Mouse (Mus musculus) midbrain, embryonic 10.5 days (tissue): ENCODE measurements around the gene Ptdss2. TPM values are rescaled to one million over a fixed set of nuclear protein-coding genes. Genes with fewer than 3 reads are reported as not detected.

Source experiments
- DNase-seq: peaks from one replicate; pipeline ENCODE4 v3.0.0-alpha.2; 2017; ENCODE audit warnings: low spot score
- H3K27ac ChIP-seq: fragments of 300-500 bp; sonication (generic); replicated peaks from 2 replicates; pipeline ENCODE4 v1.5.1; 2016; ENCODE audit warnings: mild to moderate bottlenecking
- H3K27me3 ChIP-seq: fragments of 300-500 bp; sonication (generic); 2 replicates; pipeline ENCODE4 v1.6.1; 2016; ENCODE audit warnings: low read depth, mild to moderate bottlenecking; ENCODE audit not compliant: poor library complexity, severe bottlenecking
- H3K36me3 ChIP-seq: fragments of 300-500 bp; sonication (generic); 2 replicates; pipeline ENCODE4 v1.6.1; 2016; ENCODE audit warnings: mild to moderate bottlenecking, moderate library complexity
- H3K4me1 ChIP-seq: fragments of 300-500 bp; sonication (generic); 2 replicates; pipeline ENCODE4 v1.6.1; 2016
- H3K4me3 ChIP-seq: fragments of 300-500 bp; sonication (generic); 2 replicates; pipeline ENCODE4 v1.5.1; 2016; ENCODE audit warnings: mild to moderate bottlenecking, moderate library complexity
- H3K9me3 ChIP-seq: fragments of 300-500 bp; sonication (generic); replicated peaks from 2 replicates; pipeline ENCODE4 v1.6.1; 2016; ENCODE audit warnings: mild to moderate bottlenecking
- WGBS: fragments of 180-500 bp; shearing (Covaris S2); methylation state at CpG from one replicate; pipeline ENCODE4 v1.1.7; 2016; 5-methylcytosine and 5-hydroxymethylcytosine counted together
- polyA plus RNA-seq: library from polyadenylated mRNA; unstranded; fragments of >200 nt; fragmentation: Nextera tagmentation; extraction: Ambion mirVana; gene quantifications from 2 replicates; pipeline ENCODE4 v1.2.1, GENCODE M21; 2016

Gene Ptdss2
- polyA plus RNA-seq: 86.5 and 94.7 TPM in 2 replicates

- H3K27ac ChIP-seq: peak within 1 kb of the TSS; percentile 89
- peaks cover 12% of the 10 kb centered on the region for H3K4me1 ChIP-seq
- H3K27me3 ChIP-seq: peaks cover 14% of the 10 kb centered on the region
- H3K36me3 ChIP-seq: no peaks in the 10 kb centered on the region
- H3K9me3 ChIP-seq: no peaks in the 10 kb centered on the region
- DNase-seq: peak; percentile 18
- H3K4me3 ChIP-seq: peak within 1 kb of the TSS; percentile 61
- 54% methylated on average over 14 of the region's 14 CpGs for WGBS
Observed at GRCm38 (mm10) chr7:141122245-141122644, at the start of gene Ptdss2. Gene Ptdss2, plus strand, starts transcription at chr7:141122382.

GRCm38 (mm10) chr7:141073782-141074181 is 48.4 kb upstream of the Ptdss2 start:
- no peak overlapping the region for H3K27ac ChIP-seq
- peaks cover 24% of the 10 kb centered on the region for H3K4me1 ChIP-seq
- no peak overlapping the region for H3K4me3 ChIP-seq
- no peaks in the 10 kb centered on the region for H3K9me3 ChIP-seq
- 87% methylated on average over 4 of the region's 4 CpGs for WGBS
- no peak for DNase-seq
- H3K27me3 ChIP-seq: peaks cover 41% of the 10 kb centered on the region
- peaks cover 1% of the 10 kb centered on the region for H3K36me3 ChIP-seq

- H3K36me3 ChIP-seq: no peaks in the 10 kb centered on the region
- no peak within 1 kb of the TSS; the same call in 1 of the 2 replicates for H3K27ac ChIP-seq
- no peak for DNase-seq
- no peak within 1 kb of the TSS for H3K4me3 ChIP-seq
- 89% methylated on average over 15 of the region's 15 CpGs for WGBS
- H3K9me3 ChIP-seq: no peaks in the 10 kb centered on the region
- H3K4me1 ChIP-seq: peaks cover 8% of the 10 kb centered on the region; the same call in 1 of the 2 replicates
- peaks cover 37% of the 10 kb centered on the region for H3K27me3 ChIP-seq
Observed at GRCm38 (mm10) chr7:141077841-141078240, 44.3 kb upstream of the Ptdss2 start, which contains the start of gene Pkp3. Gene Pkp3, plus strand, starts transcription at chr7:141078218.

GRCm38 (mm10) chr7:141078876-141079275 is 43.3 kb upstream of the Ptdss2 start:
- H3K27me3 ChIP-seq: peaks cover 37% of the 10 kb centered on the region
- peaks cover 8% of the 10 kb centered on the region; the same call in 1 of the 2 replicates for H3K4me1 ChIP-seq
- H3K9me3 ChIP-seq: no peaks in the 10 kb centered on the region
- H3K27ac ChIP-seq: no peak overlapping the region
- no peaks in the 10 kb centered on the region for H3K36me3 ChIP-seq
- 82% methylated on average over 4 of the region's 4 CpGs for WGBS
- DNase-seq: no peak
- H3K4me3 ChIP-seq: no peak overlapping the region

DNA sequence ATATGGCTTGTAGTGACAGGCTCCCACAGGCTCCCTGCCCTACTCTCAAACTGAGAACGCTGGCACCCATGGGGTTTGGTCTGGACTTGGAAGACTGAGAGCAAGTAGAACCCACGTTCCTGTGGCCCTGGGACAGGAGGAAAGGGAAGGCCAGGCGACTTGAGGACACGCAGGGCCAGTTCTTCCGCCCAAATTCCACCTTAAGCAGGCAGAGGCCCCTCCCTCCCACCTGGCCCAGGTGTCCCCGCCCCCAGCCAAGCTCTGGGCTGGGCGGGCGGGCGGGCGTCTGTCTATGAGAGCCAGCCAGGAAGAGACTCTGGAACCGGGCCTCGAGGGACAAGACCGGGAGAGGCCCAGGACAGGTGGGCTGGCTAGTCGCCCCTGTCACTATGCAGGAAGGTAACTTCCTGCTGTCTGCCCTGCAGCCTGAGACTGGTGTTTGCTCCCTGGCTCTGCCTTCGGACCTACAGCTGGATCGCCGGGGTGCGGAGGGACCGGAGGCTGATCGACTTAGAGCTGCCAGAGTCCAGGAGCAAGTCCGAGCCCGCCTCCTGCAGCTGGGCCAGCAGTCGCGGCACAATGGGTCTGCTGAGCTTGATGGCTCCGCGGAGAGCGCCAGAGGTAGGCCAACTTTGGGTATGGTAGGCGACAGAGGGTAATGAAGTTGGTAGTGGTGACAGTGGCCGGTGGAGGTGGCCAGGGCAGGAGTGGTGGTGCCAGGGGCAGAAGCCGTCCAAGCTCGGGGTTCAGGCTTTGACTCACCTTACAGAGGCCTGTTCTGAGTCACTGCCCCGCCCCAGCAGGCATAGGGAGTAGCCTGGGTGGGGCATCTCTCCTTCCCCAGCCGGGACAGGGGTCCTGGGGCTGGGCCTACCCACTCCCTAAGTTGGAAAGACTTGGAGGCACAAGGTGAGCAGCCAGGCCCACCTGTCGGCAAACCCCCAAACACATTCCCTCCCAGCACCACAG is 42.4 kb upstream of the Ptdss2 start:
- H3K4me3 ChIP-seq: no peak overlapping the region
- no peak for DNase-seq
- H3K9me3 ChIP-seq: no peaks in the 10 kb centered on the region
- H3K36me3 ChIP-seq: no peaks in the 10 kb centered on the region
- 22% methylated on average over 34 of the region's 34 CpGs for WGBS
- H3K27ac ChIP-seq: no peak overlapping the region; the same call in 1 of the 2 replicates
- peaks cover 37% of the 10 kb centered on the region for H3K27me3 ChIP-seq
- H3K4me1 ChIP-seq: peaks cover 8% of the 10 kb centered on the region; the same call in 1 of the 2 replicates

DNA sequence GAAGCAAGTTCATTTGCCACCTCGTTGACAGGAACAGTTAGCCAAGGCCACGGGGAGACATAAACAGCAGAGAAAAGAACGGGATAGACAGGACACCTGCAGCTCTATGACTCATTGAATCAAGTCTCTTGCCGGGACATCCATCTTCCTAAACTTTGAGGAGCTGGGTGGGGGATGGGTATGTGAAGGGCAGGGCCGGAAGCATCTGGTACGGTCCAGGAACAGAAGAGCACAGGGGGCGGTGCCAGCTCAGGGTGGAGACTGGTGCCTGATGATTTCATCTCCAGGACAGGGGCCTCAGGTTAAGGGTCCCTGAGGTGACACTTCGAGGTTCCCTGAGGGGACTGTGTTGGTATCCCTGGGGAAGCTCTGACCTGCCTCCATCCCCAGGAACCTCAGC is 34.3 kb upstream of the Ptdss2 start:
- H3K9me3 ChIP-seq: no peaks in the 10 kb centered on the region
- H3K27me3 ChIP-seq: peaks cover 64% of the 10 kb centered on the region
- WGBS: 48% methylated on average over 8 of the region's 8 CpGs
- peaks cover 25% of the 10 kb centered on the region for H3K4me1 ChIP-seq
- H3K27ac ChIP-seq: 0 out of 2 replicates have a peak overlapping the region, but pooled peaks have one; percentile 17
- H3K36me3 ChIP-seq: no peaks in the 10 kb centered on the region
- no peak overlapping the region for H3K4me3 ChIP-seq
- DNase-seq: no peak

DNA sequence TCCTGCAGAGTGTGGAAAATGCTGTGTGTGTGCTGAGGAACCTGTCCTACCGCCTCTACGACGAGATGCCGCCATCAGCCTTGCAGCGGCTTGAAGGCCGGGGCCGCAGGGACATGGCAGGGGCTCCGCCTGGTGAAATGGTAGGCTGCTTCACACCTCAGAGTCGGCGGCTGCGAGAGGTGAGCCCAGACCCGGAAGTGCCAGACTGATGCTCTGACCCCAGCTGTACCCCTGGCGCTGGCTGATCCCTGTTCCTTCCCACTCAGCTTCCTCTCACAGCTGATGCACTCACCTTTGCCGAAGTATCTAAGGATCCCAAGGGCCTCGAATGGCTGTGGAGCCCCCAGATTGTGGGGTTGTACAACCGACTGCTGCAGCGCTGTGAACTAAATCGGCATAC is 33.7 kb upstream of the Ptdss2 start:
- Histone ChIP-seq H3K4me3 (peak overlapping the region; percentile 38), H3K27ac (0 out of 2 replicates have a peak overlapping the region, but pooled peaks have one; percentile 17)
- DNase-seq: peak; percentile 22

GRCm38 (mm10) chr7:141090228-141090627 is 32.0 kb upstream of the Ptdss2 start:
- 61% methylated on average over 8 of the region's 8 CpGs for WGBS
- Histone ChIP-seq H3K27ac (no peak overlapping the region), H3K36me3 (no peaks in the 10 kb centered on the region), H3K9me3 (no peaks in the 10 kb centered on the region), H3K4me1 (peaks cover 32% of the 10 kb centered on the region), H3K4me3 (no peak overlapping the region), H3K27me3 (peaks cover 87% of the 10 kb centered on the region)
- no peak for DNase-seq

More for the DNA sequence above, 33.7 kb upstream of the Ptdss2 start:
- 26% methylated on average over 18 of the region's 18 CpGs for WGBS
- Histone ChIP-seq H3K36me3 (no peaks in the 10 kb centered on the region), H3K27me3 (peaks cover 70% of the 10 kb centered on the region), H3K4me1 (peaks cover 26% of the 10 kb centered on the region), H3K9me3 (no peaks in the 10 kb centered on the region)

- Histone ChIP-seq H3K27ac (peak overlapping the region; percentile 67; the same call in 1 of the 2 replicates), H3K36me3 (no peaks in the 10 kb centered on the region), H3K4me1 (peaks cover 32% of the 10 kb centered on the region), H3K27me3 (peaks cover 85% of the 10 kb centered on the region), H3K4me3 (peak overlapping the region; percentile 47), H3K9me3 (no peaks in the 10 kb centered on the region)
- WGBS: 6% methylated on average over 37 of the region's 37 CpGs
- peak; percentile 85 for DNase-seq
Observed at GRCm38 (mm10) chr7:141092051-141092735, 30.0 kb upstream of the Ptdss2 start.

DNA sequence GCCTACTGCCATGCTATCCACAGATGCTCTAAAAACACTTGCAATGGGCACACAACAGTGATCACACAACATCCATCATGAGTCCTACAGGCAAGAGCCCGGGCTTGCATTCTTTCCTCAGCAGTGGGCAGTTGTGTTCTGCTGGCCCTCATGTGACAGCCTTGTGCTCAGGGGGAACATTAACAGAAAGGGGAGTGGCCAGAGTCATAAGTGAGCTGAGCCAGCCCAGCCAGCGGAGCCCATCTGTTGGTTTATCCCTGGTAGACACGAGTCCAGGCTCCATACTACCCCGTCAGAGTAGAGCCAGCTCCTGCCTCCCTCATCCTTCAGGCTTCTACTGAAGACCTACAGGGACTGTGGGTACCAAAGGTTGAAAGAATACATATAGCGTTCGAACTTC is 28.2 kb upstream of the Ptdss2 start:
- Histone ChIP-seq H3K36me3 (no peaks in the 10 kb centered on the region), H3K9me3 (no peaks in the 10 kb centered on the region), H3K27ac (no peak overlapping the region), H3K4me1 (peaks cover 22% of the 10 kb centered on the region), H3K27me3 (peaks cover 85% of the 10 kb centered on the region), H3K4me3 (no peak overlapping the region)
- 88% methylated on average over 6 of the region's 6 CpGs for WGBS
- no peak for DNase-seq

GRCm38 (mm10) chr7:141094487-141095205 is 27.5 kb upstream of the Ptdss2 start:
- Histone ChIP-seq H3K4me3 (no peak overlapping the region), H3K27ac (no peak overlapping the region), H3K9me3 (no peaks in the 10 kb centered on the region), H3K27me3 (peaks cover 85% of the 10 kb centered on the region), H3K4me1 (peaks cover 24% of the 10 kb centered on the region), H3K36me3 (no peaks in the 10 kb centered on the region)
- 72% methylated on average over 15 of the region's 15 CpGs for WGBS
- no peak for DNase-seq

DNA sequence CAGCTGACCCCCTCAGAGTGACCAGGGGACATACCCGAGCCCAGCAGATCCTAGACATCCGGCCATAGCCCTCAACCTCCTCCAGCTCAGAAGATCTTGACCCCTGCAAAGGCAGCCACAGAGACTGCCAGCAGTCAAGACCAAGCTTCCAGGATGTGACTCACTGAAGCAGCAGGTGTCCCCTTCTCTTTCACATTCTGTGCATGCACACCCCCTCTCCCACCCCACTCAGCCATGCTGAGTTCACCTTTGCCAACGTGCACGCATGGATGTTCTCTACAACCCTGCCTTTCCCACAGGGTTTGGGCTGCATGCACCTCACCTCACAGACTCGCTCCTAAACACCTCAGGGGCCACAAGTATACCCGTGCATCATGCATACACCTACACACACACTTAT is 26.2 kb upstream of the Ptdss2 start:
- H3K9me3 ChIP-seq: no peaks in the 10 kb centered on the region
- no peaks in the 10 kb centered on the region for H3K36me3 ChIP-seq
- H3K27ac ChIP-seq: no peak overlapping the region
- peaks cover 85% of the 10 kb centered on the region for H3K27me3 ChIP-seq
- H3K4me3 ChIP-seq: no peak overlapping the region
- peaks cover 31% of the 10 kb centered on the region for H3K4me1 ChIP-seq
- DNase-seq: no peak
- WGBS: 79% methylated on average over 6 of the region's 6 CpGs
